Mouse (Mus musculus): ENCODE results near the gene Cemip. TPM values are rescaled to one million over a fixed set of nuclear protein-coding genes. Genes with fewer than 3 reads are reported as not detected.
A peak's percentile ranks its signal among the peaks of the same experiment; 100 is the strongest.

The Cemip gene
- polyA plus RNA-seq, 1 experiment: 0.88 TPM

DNA sequence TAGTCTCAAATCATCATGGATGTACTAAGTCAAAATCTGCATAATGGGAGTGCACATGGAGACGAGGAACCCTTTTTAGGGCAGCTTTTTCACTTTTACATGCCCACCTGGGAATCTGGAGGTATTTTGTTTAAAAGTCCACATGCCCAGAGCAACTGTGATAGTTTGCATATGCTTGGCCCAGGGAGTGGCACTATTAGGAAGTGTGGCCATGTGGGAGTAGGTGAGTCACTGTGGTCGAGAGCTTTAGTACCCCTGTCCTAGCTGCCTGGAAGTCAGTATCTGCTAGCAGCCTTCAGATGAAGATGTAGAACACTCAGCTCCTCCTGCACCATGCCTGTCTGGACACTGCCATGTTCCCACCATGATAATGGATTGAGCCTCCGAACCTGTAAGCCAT, 14.4 kb upstream of the Cemip start:
- Histone ChIP-seq H3K27ac (ENCODE audit: insufficient read depth, low read depth, low read length) (no peak overlapping the region), H3K4me3 (ENCODE audit: insufficient read depth, low read length) (no peak overlapping the region), H3K4me1 (ENCODE audit: control insufficient read depth, insufficient read depth, low read length) (peaks cover 20% of the 10 kb centered on the region)
- TF ChIP-seq CTCF (IDR thresholded peaks at IDR 0.05; ENCODE audit: low read depth, low read length): no peak
- TF ChIP-seq POLR2A (IDR thresholded peaks at IDR 0.05; ENCODE audit: borderline replicate concordance, low read depth, low read length): no peak

DNA sequence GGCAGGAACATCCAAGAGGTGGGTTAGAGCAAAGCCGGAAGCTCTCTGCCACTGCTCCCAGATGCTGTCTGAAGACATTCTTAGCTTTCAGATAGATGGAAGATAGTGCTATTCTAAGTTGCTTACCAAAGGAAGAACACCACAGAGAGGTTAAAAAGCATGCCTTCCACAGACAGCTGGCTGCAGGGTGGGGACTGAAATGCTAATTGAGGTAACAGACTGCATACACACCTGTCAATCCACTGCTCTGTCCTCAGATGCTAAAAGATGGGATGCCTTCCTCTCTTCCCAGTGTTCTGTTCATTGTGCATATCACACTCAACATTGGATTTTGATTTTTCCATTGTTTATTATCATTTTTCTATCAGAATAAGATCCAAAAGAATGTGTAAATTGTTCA, 11.8 kb upstream of the Cemip start:
- TF ChIP-seq POLR2A (IDR thresholded peaks at IDR 0.05; ENCODE audit: borderline replicate concordance, low read depth, low read length): no peak
- TF ChIP-seq CTCF (IDR thresholded peaks at IDR 0.05; ENCODE audit: low read depth, low read length): no peak
- H3K4me3 ChIP-seq (ENCODE audit: insufficient read depth, low read length): no peak overlapping the region
- H3K27ac ChIP-seq (ENCODE audit: insufficient read depth, low read depth, low read length): no peak overlapping the region
- H3K4me1 ChIP-seq (ENCODE audit: control insufficient read depth, insufficient read depth, low read length): peaks cover 9% of the 10 kb centered on the region

DNA sequence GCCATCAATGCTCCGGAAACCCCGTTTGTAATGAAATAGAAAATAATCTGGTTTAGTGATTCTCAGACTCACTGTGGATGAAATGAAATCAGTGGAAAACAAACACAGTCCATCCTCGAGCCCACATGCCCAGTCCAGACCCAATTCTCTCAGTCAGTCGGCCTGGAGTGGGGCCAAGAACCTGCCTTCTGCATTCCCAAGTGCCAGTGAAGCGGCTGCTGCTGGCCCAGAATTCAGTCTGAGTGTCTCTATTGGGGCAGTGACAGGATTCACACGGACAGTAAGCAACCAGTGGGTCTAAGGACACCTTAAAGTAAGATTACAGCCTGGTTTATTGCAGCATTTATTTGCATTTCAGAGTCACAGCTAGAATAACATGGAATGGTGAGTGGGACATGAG, 10.2 kb upstream of the Cemip start:
- H3K4me3 ChIP-seq (ENCODE audit: insufficient read depth, low read length): no peak overlapping the region
- TF ChIP-seq POLR2A (IDR thresholded peaks at IDR 0.05; ENCODE audit: borderline replicate concordance, low read depth, low read length) (no peak), CTCF (IDR thresholded peaks at IDR 0.05; ENCODE audit: low read depth, low read length) (no peak)
- H3K27ac ChIP-seq (ENCODE audit: insufficient read depth, low read depth, low read length): no peak overlapping the region
- peaks cover 7% of the 10 kb centered on the region for H3K4me1 ChIP-seq (ENCODE audit: control insufficient read depth, insufficient read depth, low read length)

DNA sequence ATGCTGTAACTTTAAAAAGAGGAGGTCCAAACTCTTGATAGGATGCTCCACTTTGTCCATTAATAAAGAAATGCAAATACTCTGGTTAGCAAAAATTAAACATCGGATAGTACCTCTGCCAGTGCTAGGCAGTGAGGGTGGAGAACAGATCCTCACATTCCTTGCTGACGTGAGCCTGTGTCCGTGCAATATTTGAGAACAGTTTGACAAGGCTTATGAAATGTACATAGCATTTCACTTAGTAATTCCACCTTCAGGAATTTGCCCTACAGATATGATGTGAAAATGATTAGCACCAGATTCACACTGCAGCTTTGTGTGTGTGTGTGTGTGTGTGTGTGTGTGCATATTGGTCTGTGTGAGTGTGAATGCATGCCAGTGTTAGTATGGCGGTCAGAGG, 4.5 kb upstream of the Cemip start:
- Histone ChIP-seq H3K4me1 (ENCODE audit: control insufficient read depth, insufficient read depth, low read length) (no peaks in the 10 kb centered on the region), H3K27ac (ENCODE audit: insufficient read depth, low read depth, low read length) (no peak overlapping the region), H3K4me3 (ENCODE audit: insufficient read depth, low read length) (no peak overlapping the region)
- TF ChIP-seq POLR2A (IDR thresholded peaks at IDR 0.05; ENCODE audit: borderline replicate concordance, low read depth, low read length) (no peak), CTCF (IDR thresholded peaks at IDR 0.05; ENCODE audit: low read depth, low read length) (no peak)

DNA sequence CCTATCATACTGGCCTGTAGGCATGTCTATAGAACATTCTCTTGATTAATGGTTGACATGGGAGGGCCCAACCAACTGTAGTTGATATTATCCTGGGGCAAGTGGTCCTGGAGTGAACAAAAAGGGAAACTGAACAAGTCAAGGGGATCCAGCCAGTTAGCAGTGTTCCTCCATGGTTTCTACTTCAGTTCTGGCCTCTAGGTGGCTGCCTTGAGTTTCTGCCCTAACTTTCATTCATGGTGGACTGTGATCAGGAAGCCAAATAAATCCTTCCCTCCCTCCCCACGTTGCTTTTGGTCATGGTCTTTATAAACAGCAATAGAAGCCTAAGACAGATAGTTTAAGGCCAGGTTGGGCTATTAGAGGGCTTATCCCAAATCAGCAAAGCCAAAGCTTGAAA, 3.5 kb upstream of the Cemip start:
- TF ChIP-seq POLR2A (IDR thresholded peaks at IDR 0.05; ENCODE audit: borderline replicate concordance, low read depth, low read length): no peak
- TF ChIP-seq CTCF (IDR thresholded peaks at IDR 0.05; ENCODE audit: low read depth, low read length): no peak
- Histone ChIP-seq H3K27ac (ENCODE audit: insufficient read depth, low read depth, low read length) (no peak overlapping the region), H3K4me1 (ENCODE audit: control insufficient read depth, insufficient read depth, low read length) (no peaks in the 10 kb centered on the region), H3K4me3 (ENCODE audit: insufficient read depth, low read length) (no peak overlapping the region)

DNA sequence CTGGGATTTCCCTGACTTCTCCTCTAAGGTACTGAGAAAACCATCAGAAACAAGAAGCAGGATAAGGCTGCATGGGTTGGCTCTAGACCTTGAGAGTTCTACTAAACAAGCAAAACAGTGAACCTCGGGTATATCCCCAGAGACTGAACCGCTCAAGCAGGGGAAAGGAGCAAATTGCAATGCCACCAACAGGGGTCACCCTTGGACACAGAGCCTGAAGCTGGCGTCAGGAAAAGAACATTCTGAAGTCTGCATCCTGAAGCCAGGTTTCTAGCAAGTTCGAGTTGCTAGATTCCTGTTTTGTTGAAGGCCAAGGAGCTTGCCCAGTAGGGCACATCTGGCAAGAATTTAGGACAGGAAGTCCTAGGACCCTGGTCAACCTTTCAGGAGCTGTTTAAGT, 2.7 kb upstream of the Cemip start:
- no peaks in the 10 kb centered on the region for H3K4me1 ChIP-seq (ENCODE audit: control insufficient read depth, insufficient read depth, low read length)
- H3K4me3 ChIP-seq (ENCODE audit: insufficient read depth, low read length): no peak overlapping the region
- H3K27ac ChIP-seq (ENCODE audit: insufficient read depth, low read depth, low read length): no peak overlapping the region
- TF ChIP-seq CTCF (IDR thresholded peaks at IDR 0.05; ENCODE audit: low read depth, low read length): peak; percentile 70
- TF ChIP-seq POLR2A (IDR thresholded peaks at IDR 0.05; ENCODE audit: borderline replicate concordance, low read depth, low read length): no peak

DNA sequence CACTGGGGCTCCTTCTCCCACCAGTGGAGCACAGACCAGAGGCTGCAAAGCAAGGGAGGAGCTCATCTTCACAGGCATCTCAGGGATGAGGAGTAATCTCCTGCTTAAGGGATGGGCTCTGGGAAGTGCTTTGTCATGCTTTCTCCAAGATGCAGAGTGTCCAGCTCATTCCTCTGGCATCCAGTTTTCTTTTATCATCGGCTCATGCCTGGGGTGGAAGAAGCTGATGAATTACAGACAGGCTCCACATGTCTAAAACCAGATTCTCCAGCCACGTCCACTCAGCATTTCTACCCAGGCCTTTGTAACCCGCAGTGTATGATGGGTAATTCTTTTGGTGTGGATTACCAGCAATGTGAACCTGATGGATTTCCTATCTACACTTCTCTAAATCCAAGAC, 1.9 kb upstream of the Cemip start:
- Histone ChIP-seq H3K4me3 (ENCODE audit: insufficient read depth, low read length) (no peak overlapping the region), H3K27ac (ENCODE audit: insufficient read depth, low read depth, low read length) (no peak overlapping the region), H3K4me1 (ENCODE audit: control insufficient read depth, insufficient read depth, low read length) (no peaks in the 10 kb centered on the region)
- TF ChIP-seq POLR2A (IDR thresholded peaks at IDR 0.05; ENCODE audit: borderline replicate concordance, low read depth, low read length): no peak
- no peak for TF ChIP-seq CTCF (IDR thresholded peaks at IDR 0.05; ENCODE audit: low read depth, low read length)

DNA sequence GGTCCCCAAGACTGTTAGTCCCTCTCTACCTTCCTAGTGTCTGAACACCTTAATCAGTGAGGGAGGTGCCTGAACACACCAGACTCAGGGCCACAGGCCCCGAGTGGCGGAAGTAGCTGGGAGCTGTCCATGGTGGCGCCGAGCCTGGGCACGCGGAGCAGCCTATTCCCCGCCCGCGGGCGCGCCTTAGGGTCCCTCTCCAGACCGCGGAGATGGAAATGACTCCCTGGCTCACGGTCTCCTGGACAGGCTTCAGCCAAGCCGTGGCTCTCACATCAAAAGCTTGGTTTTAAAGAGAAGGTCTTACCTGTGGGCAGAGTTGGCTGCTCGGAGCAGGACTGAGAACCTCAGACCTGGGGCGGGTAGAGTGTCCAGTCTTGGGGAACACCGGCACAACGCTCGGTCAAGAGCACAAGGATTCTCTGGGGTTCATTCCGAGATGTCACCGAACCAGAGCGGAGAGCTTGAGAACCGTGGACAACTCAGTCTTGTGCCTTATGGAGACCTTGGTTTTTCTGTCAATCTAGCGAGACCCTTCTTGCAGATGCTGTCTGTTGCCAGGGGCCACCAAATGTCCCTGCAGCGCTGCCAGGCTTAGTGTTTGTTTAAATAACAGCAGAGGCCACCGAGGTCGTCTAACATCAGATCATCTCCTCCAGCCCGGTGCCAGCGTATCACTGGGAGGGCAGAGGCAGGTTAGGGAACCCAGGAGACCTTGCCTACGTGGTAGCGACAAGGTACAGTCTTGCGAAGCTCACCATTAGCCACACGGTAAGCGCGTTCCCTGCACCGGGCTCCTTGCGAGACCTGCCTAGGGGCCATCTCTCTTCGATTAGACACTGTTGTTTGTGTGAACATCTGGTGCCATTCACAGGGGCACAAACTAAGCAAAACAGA, 1.0 kb downstream of the Cemip start:
- no peaks in the 10 kb centered on the region for H3K4me1 ChIP-seq (ENCODE audit: control insufficient read depth, insufficient read depth, low read length)
- TF ChIP-seq CTCF (IDR thresholded peaks at IDR 0.05; ENCODE audit: low read depth, low read length) (no peak), POLR2A (IDR thresholded peaks at IDR 0.05; ENCODE audit: borderline replicate concordance, low read depth, low read length) (no peak)
- H3K27ac ChIP-seq (ENCODE audit: insufficient read depth, low read depth, low read length): no peak overlapping the region
- H3K4me3 ChIP-seq (ENCODE audit: insufficient read depth, low read length): no peak overlapping the region

DNA sequence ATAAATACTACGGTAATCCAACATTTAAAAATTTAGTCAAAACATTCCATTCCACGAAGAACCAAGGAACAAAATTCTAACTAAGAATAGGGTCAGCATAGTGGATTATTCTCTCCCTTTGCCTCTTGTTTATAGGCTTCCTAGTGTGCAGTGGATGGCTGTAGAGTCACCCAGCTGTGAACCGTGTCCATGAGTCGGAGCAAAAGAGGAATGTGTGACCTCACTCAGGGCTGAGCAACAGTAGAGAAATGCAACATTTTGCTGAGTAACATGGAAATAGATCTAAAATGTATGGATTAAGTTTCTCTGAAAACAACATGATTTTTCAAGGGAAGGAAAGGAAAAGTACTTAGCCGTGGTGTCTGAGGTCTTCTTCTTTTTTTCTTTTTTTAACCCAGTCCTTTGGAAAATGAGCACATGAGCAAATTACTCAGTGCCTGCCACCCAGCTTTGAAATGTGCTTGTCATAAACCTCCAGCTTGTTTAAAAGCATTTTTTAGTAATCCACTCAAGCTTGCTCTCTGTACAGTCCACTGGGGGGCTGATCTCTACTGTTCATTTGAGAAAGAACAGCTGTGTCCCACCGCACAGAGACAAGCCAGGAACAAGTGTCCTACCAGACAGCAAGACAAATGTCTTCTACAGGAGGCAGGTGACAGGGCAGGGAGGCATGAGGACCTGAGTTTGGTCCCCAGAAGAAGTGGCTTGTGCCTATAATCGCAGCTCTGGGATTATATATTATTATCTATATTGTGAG, 8.9 kb downstream of the Cemip start:
- Histone ChIP-seq H3K4me3 (ENCODE audit: insufficient read depth, low read length) (no peak overlapping the region), H3K27ac (ENCODE audit: insufficient read depth, low read depth, low read length) (no peak overlapping the region), H3K4me1 (ENCODE audit: control insufficient read depth, insufficient read depth, low read length) (peaks cover 4% of the 10 kb centered on the region; the same call in 1 of the 2 replicates)
- TF ChIP-seq POLR2A (IDR thresholded peaks at IDR 0.05; ENCODE audit: borderline replicate concordance, low read depth, low read length) (no peak), CTCF (IDR thresholded peaks at IDR 0.05; ENCODE audit: low read depth, low read length) (no peak)

DNA sequence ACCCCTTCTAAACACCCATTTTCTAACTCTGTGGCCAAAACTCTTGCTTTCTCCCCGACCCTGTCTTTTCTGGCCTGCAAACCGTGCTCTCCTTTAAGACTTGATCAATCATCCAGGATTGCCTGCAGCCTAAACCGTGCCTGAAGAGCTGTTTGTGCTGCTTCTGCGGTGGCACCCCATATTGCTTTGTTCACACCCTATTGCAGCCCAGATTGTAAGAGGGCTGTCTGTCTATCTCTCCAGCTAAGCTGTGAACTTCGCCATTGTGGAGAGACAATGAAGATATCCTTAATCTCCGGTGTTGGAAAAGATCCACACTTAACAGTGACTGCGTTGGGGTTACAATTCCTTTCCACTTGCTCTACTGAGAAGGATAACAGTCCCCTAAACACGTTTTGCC, 12.0 kb downstream of the Cemip start:
- Histone ChIP-seq H3K4me3 (ENCODE audit: insufficient read depth, low read length) (no peak overlapping the region), H3K4me1 (ENCODE audit: control insufficient read depth, insufficient read depth, low read length) (peaks cover 4% of the 10 kb centered on the region; the same call in 1 of the 2 replicates), H3K27ac (ENCODE audit: insufficient read depth, low read depth, low read length) (no peak overlapping the region)
- no peak for TF ChIP-seq CTCF (IDR thresholded peaks at IDR 0.05; ENCODE audit: low read depth, low read length)
- no peak for TF ChIP-seq POLR2A (IDR thresholded peaks at IDR 0.05; ENCODE audit: borderline replicate concordance, low read depth, low read length)
